Mouse (Mus musculus): ENCODE data around the gene Tlr6.

Gene Tlr6

GRCm38 (mm10) chr5:64959843-64960230, at the start of gene Tlr6:
TSS of gene Tlr6 (minus strand) at chr5:64960097.
- CTCF ChIA-PET: interaction anchor here (1.0 to 1.4 kb wide), 2 partner anchors 9 to 77 kb away, joined by 3 to 4 read pairs; no protein-coding TSS in a partner anchor

- CTCF ChIA-PET: no interaction called here
Observed at GRCm38 (mm10) chr5:65006011-65006491, 46.2 kb upstream of the Tlr6 start.

GRCm38 (mm10) chr5:65005251-65005650, 45.4 kb upstream of the Tlr6 start:
- CTCF ChIA-PET: no interaction called here

GRCm38 (mm10) chr5:65003946-65004535, 44.1 kb upstream of the Tlr6 start:
- CTCF ChIA-PET: interaction anchor here (0.6 to 0.9 kb wide), 2 partner anchors 18 to 270 kb away, joined by 3 to 4 read pairs; no protein-coding TSS in a partner anchor

GRCm38 (mm10) chr5:65002940-65003824, 43.3 kb upstream of the Tlr6 start:
- CTCF ChIA-PET: interaction anchor here (0.7 to 0.9 kb wide), 3 partner anchors 19 to 465 kb away, joined by 3 to 4 read pairs (median 3); no protein-coding TSS in a partner anchor

- CTCF ChIA-PET: no interaction called here
Observed at GRCm38 (mm10) chr5:64995408-64995807, 35.5 kb upstream of the Tlr6 start.

- CTCF ChIA-PET: no interaction called here
Observed at GRCm38 (mm10) chr5:64992540-64992939, 32.6 kb upstream of the Tlr6 start.

- CTCF ChIA-PET: interaction anchor here (0.7 kb wide), 1 partner anchor 72 kb away, joined by 4 read pairs; no protein-coding TSS in a partner anchor
Observed at GRCm38 (mm10) chr5:64989940-64990339, 30.0 kb upstream of the Tlr6 start.

- CTCF ChIA-PET: no interaction called here
Observed at GRCm38 (mm10) chr5:64985971-64986370, 26.1 kb upstream of the Tlr6 start.

GRCm38 (mm10) chr5:64977128-64977527, 17.2 kb upstream of the Tlr6 start:
- CTCF ChIA-PET: no interaction called here

GRCm38 (mm10) chr5:64975121-64975520, 15.2 kb upstream of the Tlr6 start:
- CTCF ChIA-PET: no interaction called here

GRCm38 (mm10) chr5:64969861-64970771, 10.2 kb upstream of the Tlr6 start, which contains the start of gene Fam114a1:
TSS of gene Fam114a1 (plus strand) at chr5:64970071.
- CTCF ChIA-PET: interaction anchor here (0.6 to 1.8 kb wide), 2 partner anchors 11 to 84 kb away, joined by 3 to 4 read pairs; no protein-coding TSS in a partner anchor

GRCm38 (mm10) chr5:64968961-64969860, 9.3 kb upstream of the Tlr6 start:
- CTCF ChIA-PET: interaction anchor here (0.6 to 1.8 kb wide), 2 partner anchors 10 to 83 kb away, joined by 3 to 4 read pairs; no protein-coding TSS in a partner anchor

- CTCF ChIA-PET: no interaction called here
Observed at GRCm38 (mm10) chr5:64963735-64964134, 3.8 kb upstream of the Tlr6 start.

- CTCF ChIA-PET: interaction anchor here (0.6 kb wide), 1 partner anchor 572 kb away, joined by 7 read pairs; no protein-coding TSS in a partner anchor
Observed at GRCm38 (mm10) chr5:64963271-64963670, 3.4 kb upstream of the Tlr6 start.

- CTCF ChIA-PET: interaction anchor here (0.5 to 0.6 kb wide), 2 partner anchors 34 to 43 kb away, joined by 4 to 8 read pairs; no protein-coding TSS in a partner anchor
Observed at GRCm38 (mm10) chr5:64960857-64961391, 1.0 kb upstream of the Tlr6 start.

GRCm38 (mm10) chr5:64958991-64959842, 680 bp downstream of the Tlr6 start:
- CTCF ChIA-PET: interaction anchor here (0.6 to 1.4 kb wide), 7 partner anchors 10 to 594 kb away, joined by 3 to 6 read pairs (median 4); no protein-coding TSS in a partner anchor

GRCm38 (mm10) chr5:64954931-64955330, 5.0 kb downstream of the Tlr6 start:
- CTCF ChIA-PET: interaction anchor here (0.5 to 0.6 kb wide), 2 partner anchors 70 to 536 kb away, joined by 4 to 5 read pairs; no protein-coding TSS in a partner anchor

GRCm38 (mm10) chr5:64951486-64951885, 8.4 kb downstream of the Tlr6 start:
- CTCF ChIA-PET: interaction anchor here (0.6 kb wide), 1 partner anchor 23 kb away, joined by 3 read pairs; no protein-coding TSS in a partner anchor
